Mouse (Mus musculus): Measurements from ENCODE around the gene Tab2.
"Not testable (repeated sequence)": the region's sequence is repeated elsewhere in the genome, so short reads cannot be mapped to it uniquely, and the experiment has no call there.

The Tab2 gene

GRCm38 (mm10) chr10:7883524-7883923 lies 72.5 kb downstream of the Tab2 start:
- peak; percentile 78 for DNase-seq

- no peak for DNase-seq
Measured at GRCm38 (mm10) chr10:7881971-7882370, 74.1 kb downstream of the Tab2 start.

GRCm38 (mm10) chr10:7880283-7880682 lies 75.7 kb downstream of the Tab2 start:
- not testable (repeated sequence) for DNase-seq

GRCm38 (mm10) chr10:7874194-7874593 lies 81.8 kb downstream of the Tab2 start:
- no peak for DNase-seq

- DNase-seq = no peak
Measured at GRCm38 (mm10) chr10:7871381-7872020, 84.5 kb downstream of the Tab2 start.

GRCm38 (mm10) chr10:7870571-7871315 lies 85.3 kb downstream of the Tab2 start:
- peak; percentile 59 for DNase-seq

- DNase-seq = no peak
Measured at GRCm38 (mm10) chr10:7869746-7870145, 86.3 kb downstream of the Tab2 start.

- no peak for DNase-seq
Measured at GRCm38 (mm10) chr10:7867666-7868030, 88.4 kb downstream of the Tab2 start.

GRCm38 (mm10) chr10:7866762-7867665 lies 89.0 kb downstream of the Tab2 start:
- peak; percentile 30 for DNase-seq

- DNase-seq = no peak
Measured at GRCm38 (mm10) chr10:7864806-7865205, 91.2 kb downstream of the Tab2 start.

GRCm38 (mm10) chr10:7864184-7864583 lies 91.8 kb downstream of the Tab2 start:
- DNase-seq = no peak

- DNase-seq = no peak
Measured at GRCm38 (mm10) chr10:7863411-7863810, 92.6 kb downstream of the Tab2 start.

GRCm38 (mm10) chr10:7861937-7862657 lies 93.9 kb downstream of the Tab2 start:
- DNase-seq = no peak

- no peak for DNase-seq
Measured at GRCm38 (mm10) chr10:7861259-7861936, 94.6 kb downstream of the Tab2 start.

- no peak for DNase-seq
Measured at GRCm38 (mm10) chr10:7860494-7860893, 95.5 kb downstream of the Tab2 start.

All from thymus, postnatal 25 days (tissue).